Mouse (Mus musculus): ENCODE data around the gene Mical3. TPM values are rescaled to one million over a fixed set of nuclear protein-coding genes. Genes with fewer than 3 reads are reported as not detected.

The Mical3 gene
- total RNA-seq, 2 experiments from 2014 or later = 26.4 to 89.3 TPM

DNA sequence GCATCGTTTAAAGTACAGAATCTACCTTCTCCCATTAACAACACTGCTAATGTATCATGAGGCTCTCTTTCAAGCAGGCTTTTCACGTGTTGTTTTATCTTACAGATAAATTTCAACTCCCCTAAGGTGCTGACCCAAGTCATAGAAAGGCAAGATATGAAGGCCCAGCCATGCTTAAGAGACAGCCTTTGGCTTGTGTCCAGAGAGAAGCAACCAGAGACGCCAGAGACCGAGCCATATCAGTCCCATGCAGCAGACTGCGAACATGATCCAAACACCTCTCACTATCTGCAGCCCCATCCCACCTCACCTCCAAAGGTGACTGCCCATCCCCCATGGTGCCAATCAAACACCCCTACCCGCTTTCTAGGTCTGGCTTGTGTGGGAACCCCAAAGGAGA lies 138.9 kb downstream of the Mical3 start:
- peak; percentile 88 for ATAC-seq (replicated peaks; ENCODE audit: low FRiP score, low TSS enrichment, poor library complexity, severe bottlenecking)

- no peak for ATAC-seq (replicated peaks; ENCODE audit: low FRiP score, low TSS enrichment, poor library complexity, severe bottlenecking)
These were observed 143.2 kb downstream of the Mical3 start for GRCm38 (mm10) chr6:120987571-120988084.

- ATAC-seq (replicated peaks; ENCODE audit: low FRiP score, low TSS enrichment, poor library complexity, severe bottlenecking) = peak; percentile 87
These were observed 143.6 kb downstream of the Mical3 start for GRCm38 (mm10) chr6:120987164-120987563.

- no peak for ATAC-seq (replicated peaks; ENCODE audit: low FRiP score, low TSS enrichment, poor library complexity, severe bottlenecking)
These were observed 144.6 kb downstream of the Mical3 start for GRCm38 (mm10) chr6:120986172-120986571.

DNA sequence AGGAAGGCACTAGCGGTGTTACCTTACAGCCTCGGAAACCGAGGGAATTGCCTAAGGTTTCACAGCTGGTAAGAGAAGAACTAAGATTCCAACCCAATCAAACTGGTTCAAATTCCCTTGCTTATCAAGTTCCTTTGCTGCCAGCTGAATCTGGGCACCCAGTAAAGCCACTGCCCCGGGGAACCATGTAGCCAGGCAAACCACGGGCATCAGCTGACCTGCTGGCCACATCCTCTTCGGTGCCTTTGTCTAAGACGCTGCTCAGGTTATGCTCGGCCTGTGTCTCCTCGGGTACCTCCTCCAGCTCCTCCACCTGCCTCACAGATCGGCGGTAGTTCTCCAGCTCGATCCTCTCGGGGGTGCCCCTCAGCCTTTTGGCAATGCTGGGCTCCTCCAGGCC lies 148.5 kb downstream of the Mical3 start:
- ATAC-seq (replicated peaks; ENCODE audit: low FRiP score, low TSS enrichment, poor library complexity, severe bottlenecking) = no peak

DNA sequence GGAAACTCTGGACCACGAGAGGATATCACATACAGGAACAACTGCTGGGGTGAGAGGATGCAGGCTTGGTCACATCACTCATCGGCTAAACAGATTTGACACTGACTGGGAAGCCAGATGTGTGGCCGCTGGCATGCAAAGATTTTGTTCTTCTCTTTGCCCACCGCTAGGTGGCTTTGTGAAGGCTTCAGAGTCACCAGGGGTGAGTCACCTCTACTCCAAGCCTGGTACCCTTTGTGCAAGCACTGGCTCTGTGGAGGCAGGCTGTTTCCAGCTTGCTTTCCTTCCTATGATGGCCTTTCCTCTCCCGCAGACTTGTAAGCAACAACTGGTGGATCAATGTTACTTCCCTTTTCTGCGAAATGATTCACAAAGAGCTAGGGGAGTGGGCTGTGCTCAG lies 149.3 kb downstream of the Mical3 start:
- peak; percentile 71 for ATAC-seq (replicated peaks; ENCODE audit: low FRiP score, low TSS enrichment, poor library complexity, severe bottlenecking)

DNA sequence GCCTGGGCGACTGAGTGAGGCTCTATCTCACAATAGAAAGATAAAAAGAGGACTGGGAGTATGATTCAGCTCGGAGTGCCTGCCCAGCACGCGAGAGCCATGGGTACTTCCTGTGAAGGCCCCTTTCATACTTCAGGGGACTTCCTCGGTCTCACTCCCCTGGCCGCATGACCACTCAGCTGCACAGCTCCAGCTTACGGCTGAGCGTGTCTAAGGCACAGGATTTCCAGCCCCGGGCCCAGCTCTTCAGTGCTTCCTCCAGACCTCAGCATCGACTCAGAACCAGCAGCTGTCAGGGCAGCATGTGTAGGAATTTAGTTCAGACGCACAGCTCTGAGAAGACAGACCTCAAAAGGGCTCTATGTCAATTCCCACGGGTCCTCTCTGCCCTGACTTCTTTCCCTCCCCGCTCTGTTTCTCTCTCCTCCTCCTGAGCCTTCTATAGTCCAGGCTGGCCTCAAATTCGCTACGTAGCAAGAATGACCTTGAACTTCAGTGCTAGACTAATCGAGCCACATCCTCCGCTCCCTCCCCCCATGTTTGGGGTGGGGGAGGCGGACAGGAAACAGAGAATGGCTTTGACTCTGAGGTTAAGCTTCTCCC lies 152.7 kb downstream of the Mical3 start:
- ATAC-seq (replicated peaks; ENCODE audit: low FRiP score, low TSS enrichment, poor library complexity, severe bottlenecking) = no peak

DNA sequence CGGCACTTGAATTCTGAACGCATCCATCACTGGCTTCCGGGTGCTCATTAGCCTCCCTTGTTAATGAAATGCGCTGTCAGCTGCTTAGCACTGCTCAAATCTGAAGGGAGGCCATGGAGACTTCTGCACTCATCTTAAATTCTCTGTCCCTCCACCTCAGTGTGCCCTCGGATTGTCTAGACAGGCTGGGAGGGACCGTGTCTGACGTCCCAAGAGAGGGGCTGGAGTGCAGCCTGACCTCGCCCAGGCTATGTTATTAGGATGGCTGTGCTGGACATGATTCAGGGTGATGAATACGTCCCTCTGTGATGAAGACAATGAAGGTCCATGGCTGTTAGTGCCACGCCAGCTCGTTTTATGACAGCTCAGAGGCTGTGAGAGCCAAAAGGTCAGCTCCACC lies 153.8 kb downstream of the Mical3 start:
- ATAC-seq (replicated peaks; ENCODE audit: low FRiP score, low TSS enrichment, poor library complexity, severe bottlenecking) = no peak

GRCm38 (mm10) chr6:120976097-120976496 lies 154.7 kb downstream of the Mical3 start:
- no peak for ATAC-seq (replicated peaks; ENCODE audit: low FRiP score, low TSS enrichment, poor library complexity, severe bottlenecking)

DNA sequence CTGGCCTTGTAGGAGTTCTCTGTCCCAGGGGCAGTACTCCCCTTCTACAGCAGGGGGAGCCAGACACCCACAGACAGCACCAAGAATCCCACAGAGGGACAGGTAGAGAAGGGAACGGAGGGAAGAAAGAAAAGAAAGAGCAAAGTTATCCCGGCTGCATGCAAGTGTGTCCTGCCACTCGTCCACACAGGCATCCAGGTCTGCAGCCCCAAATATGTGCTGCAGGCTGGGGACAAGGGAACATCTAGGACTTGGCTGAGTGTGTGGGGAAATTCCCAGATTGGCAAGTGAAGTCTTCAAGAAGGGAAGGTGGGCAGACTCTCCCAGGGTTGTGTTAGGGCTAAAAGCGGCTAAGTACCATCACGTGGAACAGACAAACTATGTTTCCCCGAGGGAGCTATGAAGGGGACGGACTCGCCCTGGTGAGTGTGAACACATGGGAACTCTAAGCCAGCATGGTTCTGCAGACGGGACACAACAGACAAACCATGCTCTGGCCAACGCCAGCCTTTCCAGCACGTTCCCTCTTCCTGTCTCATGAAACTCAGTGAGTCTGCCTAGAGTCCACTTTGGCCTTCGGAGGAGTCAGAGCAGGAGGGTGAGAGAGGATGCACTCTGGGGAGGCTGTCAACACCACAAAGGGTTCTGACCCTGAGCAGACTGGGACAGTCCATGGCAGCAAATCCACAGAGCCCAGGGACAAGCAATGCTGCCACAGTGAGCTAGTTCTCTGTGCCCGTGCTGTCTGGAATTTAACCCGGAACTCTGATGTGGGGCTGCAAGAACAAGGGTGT lies 158.8 kb downstream of the Mical3 start:
- ATAC-seq (replicated peaks; ENCODE audit: low FRiP score, low TSS enrichment, poor library complexity, severe bottlenecking) = peak; percentile 94

DNA sequence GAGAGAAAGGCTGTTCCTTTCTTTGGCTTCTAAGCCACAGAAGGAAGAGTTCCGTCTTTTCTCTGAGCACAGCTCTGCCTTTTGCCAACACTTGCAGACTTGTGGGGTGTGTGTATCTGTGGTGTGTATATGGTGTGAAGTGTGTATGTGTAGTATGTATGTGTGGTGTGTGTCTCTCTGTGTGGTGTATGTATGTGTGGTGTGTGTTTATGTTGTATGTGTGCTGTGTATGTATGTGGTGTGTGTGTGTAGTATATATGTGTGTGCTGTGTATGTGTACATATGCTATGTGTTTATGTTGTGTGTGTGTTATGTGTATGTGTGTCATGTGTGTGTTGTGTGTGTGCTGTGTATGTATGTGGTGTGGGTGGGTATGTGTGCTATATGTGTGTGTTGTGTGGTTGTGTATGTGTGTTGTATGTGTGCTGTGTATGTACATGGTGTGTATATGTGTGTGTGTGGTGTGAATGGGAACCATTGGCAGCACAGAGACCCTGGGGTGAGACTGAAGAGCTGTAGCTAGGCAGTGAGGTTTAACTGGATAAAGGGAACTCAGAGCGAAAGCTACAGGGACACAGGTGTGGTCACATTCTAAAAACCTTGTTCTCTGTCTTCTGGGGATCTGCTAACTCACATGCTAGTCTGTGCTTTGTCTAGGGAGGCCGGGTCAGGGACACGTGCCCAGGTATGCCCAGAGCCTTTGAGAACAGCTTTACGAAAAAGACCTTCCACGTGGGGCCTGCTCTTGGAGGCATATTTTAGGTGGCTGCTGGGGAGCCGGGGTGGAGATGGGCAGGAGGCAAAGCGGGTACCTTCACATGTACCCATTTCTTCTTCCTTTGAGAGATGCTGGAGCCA lies 159.6 kb downstream of the Mical3 start:
- no peak for ATAC-seq (replicated peaks; ENCODE audit: low FRiP score, low TSS enrichment, poor library complexity, severe bottlenecking)

DNA sequence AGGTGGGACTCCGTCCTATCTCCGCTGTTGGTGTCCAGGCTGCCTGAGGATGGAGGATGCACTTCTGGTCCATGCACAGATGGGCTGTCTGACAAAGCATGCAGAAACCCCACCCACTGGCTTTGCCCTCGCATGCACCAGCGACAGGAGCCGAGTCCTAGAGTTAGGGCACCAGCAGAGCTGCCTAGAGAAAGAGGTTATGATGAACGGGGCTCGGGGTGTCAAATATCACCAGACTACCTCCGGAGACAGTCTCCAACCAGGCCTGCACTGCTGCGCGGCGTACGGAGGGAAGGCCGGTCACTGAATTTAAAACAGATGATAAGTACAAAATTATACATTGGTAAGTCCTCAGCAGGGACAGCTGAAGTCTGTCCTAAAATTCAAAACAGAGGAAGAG lies 165.0 kb downstream of the Mical3 start:
- no peak for ATAC-seq (replicated peaks; ENCODE audit: low FRiP score, low TSS enrichment, poor library complexity, severe bottlenecking)

GRCm38 (mm10) chr6:120964179-120964578 lies 166.6 kb downstream of the Mical3 start:
- ATAC-seq (replicated peaks; ENCODE audit: low FRiP score, low TSS enrichment, poor library complexity, severe bottlenecking) = no peak

DNA sequence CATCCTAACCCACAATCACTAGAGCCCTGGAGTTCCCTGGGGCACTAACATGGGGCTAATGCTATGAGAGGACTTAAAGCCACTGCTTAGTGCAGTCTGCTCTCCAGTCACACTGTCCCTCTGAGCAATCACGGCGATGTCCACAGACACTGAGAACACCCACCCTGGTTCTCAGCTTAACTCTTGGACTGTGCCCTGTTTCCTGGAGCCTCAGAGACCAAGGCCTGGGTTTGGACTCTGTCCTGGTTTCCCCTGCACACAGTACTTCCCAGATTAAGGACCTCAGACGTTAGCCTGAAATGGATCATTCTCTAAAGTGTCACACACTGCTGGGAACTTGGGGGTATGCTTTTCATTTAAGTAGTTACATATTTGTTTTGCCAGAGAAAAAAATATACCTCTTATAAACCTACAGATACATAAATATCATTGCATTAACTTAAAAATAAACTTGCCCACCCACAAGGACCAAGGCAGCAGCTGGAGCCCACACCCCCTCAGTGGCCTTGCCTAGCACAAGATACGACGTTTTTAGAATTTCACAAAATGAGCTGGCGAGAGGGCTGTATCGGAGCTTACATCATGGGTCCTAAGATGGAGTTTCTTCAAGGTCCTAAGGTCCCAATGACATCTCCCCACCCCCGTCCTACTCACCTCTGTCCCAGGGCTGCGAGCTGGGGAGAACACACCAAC lies 170.3 kb downstream of the Mical3 start:
- no peak for ATAC-seq (replicated peaks; ENCODE audit: low FRiP score, low TSS enrichment, poor library complexity, severe bottlenecking)

- peak; percentile 31 for ATAC-seq (replicated peaks; ENCODE audit: low FRiP score, low TSS enrichment, poor library complexity, severe bottlenecking)
These were observed 173.5 kb downstream of the Mical3 start for GRCm38 (mm10) chr6:120957331-120957730.

GRCm38 (mm10) chr6:120956259-120957161 lies 174.3 kb downstream of the Mical3 start:
- peak; percentile 88 for ATAC-seq (replicated peaks; ENCODE audit: low FRiP score, low TSS enrichment, poor library complexity, severe bottlenecking)

DNA sequence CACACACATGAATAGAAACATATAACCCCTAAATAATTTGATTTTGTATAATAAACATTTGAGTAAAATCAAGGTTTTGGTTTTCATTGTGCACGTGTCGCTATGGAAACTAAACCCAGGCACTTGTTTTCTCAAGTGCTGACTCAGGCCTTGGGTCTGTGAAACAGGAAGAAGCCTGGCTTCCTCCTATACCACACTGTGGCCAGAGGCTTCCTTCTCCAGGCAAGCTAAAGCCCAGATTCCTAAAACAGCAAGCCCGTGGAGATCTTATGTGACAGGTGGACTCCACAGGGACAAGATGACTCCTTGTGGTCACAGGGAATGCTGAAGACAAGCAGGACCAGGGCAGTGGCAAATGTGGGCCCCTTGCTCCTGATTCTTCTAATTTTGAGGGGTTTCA lies 175.6 kb downstream of the Mical3 start:
- ATAC-seq (replicated peaks; ENCODE audit: low FRiP score, low TSS enrichment, poor library complexity, severe bottlenecking) = no peak

DNA sequence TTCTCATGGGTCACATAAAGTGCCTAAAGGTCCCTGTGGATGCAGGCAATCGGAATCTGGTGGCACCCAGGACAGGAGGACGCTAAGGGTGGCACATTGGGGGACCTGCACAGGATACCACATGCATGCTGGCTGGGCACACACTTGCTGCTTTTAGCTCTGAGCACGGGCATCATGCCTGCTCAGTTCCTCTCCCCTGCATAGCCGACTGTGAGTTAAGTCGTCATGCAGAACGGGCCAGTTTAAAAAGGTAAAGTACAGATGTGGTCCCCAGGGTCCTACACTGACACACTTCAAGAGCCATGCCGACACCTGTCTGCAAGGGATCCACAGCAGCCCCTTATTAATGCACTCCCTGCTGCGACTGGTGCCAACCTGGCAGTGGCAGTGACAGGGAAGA lies 176.6 kb downstream of the Mical3 start:
- no peak for ATAC-seq (replicated peaks; ENCODE audit: low FRiP score, low TSS enrichment, poor library complexity, severe bottlenecking)

- ATAC-seq (replicated peaks; ENCODE audit: low FRiP score, low TSS enrichment, poor library complexity, severe bottlenecking) = no peak
These were observed 178.3 kb downstream of the Mical3 start for GRCm38 (mm10) chr6:120952475-120952874.
